Mouse (Mus musculus): ENCODE results near the gene Gli3.

Gli3 gene

DNA sequence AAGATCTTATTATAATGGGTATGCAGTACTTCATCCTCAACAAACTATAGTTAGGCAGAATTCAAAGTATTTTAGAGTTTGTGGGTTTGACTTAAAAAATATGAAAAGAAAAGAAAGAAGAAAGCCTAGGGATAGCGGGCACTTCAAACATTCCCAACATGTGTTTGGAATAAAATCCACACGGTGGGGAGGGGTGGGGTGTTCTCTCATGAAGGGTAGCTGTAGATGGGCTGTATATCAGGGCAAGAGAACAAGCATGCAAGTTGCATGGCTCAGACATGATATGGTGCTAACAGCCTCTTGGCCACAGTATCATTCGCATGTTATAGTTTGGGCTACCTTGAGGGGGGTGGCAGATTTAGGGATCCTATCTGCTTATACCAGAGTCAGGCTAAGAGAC, 89.0 kb downstream of the Gli3 start:
- no peak for DNase-seq (ENCODE audit: low spot score)

DNA sequence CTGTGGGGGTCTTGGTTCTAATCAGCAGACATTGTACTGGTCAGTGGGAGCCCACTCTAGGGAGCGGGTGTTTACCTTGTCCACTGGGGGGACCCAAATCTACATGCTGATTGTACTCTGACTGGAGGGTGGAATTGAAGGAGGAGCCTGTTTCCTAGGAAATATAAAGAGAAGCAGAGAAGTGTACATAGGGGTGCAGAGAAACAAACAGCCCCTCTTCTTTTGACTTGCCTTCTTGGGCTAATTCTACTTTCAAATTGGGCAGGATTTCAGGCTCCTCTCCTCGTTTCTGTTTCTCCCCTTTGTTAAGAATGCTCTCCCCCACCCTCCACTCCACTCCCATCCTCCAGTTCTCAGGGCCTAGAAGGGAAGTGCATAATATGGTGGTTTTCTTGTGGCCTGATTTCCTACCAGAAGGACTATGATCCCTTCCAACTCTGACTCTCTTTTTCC, 93.6 kb downstream of the Gli3 start:
- DNase-seq (ENCODE audit: low spot score) = peak; percentile 63

DNA sequence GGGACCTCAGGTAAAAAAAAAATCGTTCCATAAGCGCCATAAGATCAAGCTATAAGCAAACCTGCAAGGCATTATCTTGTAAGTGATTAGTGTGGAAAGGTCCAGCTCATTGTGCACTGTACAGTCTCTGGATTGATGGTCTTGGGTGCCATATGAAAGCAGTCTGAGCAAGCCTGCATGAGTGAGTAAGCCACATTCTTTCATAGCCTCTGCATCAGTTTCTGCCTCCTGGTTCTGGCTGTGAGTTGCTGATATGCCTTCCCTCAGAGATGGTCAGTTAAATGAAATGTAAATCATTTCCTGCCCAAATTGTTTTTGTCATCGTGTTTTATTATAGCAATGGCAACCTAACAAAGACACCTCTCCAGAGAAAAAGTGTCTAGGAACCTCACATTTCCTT, 98.4 kb downstream of the Gli3 start:
- no peak for DNase-seq (ENCODE audit: low spot score)

DNA sequence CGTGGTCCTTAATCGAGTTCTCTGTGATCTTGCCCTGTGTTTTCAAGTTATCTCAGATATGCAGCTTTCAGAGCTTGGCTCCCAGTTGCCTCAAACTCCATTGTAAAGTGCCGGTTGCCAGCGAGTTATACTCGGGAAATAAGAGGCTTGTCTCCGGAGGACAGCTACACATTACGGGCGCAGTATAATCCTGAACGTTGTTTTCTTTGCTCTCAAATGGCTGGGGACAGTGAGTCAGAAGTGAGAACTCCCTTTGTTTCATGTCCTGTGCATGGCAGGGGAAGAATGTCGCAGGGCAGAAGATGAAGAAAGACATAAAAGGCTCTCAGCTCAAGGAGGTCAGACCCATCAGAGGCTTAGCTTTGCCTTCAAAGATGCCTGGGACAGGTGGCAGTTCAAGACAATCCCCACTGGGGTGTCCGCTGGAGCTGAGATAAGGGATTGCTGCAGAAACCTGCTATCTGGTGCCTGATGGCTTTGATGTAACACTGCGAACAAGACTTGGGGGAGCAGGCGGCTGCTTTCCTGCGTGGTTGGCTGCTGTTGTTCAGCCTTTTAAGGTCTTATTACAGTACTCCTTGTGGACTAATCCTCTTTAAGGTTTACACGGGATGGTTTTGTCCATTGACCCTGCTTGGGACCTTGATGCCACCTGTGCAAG, 108.0 kb downstream of the Gli3 start:
- peak; percentile 17 for DNase-seq (ENCODE audit: low spot score)

DNA sequence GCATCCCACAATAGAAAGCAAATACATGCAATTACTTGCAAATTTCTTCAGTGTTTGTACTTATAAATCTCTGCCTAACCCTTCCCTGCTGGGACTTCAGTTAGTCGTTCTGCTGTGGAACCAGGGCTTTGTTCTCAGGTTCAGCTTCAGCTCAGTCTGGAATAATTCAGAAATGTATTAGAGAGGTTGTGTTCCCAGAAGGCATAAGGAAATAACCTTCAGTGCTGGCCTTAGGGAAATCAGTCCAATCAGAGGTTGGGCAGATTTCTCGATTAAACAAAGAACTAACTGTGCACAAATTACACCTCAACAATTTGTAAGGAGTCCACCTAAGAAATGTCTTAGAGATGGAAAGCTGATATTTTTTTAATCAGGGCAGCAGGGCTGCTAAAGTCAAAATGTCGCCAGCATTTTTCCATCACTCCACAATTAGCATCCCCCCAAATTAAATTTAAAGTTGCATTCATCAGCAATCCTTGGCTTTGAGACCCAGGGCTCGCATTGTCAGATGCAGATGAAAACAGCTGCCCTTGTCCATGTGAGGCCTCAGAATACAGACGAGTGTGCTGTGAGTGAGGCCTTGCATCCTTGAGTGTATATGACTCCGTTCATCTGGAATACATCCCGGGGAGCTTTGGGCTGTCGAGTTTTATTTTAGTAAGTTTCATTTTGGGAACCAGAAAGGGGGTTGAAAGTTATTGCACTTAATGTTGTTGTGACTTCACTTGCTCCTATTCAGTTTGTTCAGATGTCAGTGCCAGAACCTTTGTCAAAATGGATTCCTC, 114.3 kb downstream of the Gli3 start:
- DNase-seq (ENCODE audit: low spot score) = no peak

DNA sequence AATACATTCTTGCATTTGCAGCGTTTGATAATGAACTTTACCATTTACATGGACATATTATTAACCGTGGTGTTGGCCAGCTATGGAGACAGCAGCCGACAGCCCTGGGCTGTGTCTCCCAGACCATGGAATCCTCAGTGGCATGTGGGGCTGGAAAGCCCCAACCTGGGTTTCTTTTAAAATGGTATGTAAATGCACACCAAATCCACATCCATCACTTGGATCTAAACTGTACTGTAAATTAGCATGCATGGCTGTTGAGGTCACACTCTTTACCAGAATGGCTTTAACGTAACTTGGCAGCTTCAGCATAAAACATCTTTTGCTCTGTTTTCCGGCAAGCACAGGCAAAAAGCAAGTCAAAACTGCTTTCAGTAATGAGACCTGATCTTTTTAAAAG, 117.4 kb downstream of the Gli3 start:
- no peak for DNase-seq (ENCODE audit: low spot score)

DNA sequence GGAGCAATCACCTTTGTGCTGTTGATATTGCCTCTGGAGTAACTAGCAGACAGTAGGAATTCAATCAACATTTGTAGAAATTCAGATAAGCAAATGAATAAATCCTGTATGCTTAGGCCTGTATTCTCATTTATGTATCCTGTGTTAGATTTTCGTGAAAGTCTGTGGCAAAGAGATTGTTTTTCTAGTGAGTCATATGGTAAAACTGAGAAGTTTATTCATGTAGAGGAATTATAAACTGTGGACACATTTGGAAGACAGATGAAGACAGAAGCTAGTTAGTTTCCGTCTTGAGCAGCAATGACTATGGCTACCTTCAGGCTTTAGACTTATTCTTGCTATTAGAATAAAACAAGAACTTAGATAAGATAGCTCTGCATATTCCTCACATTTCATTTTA, 122.9 kb downstream of the Gli3 start:
- no peak for DNase-seq (ENCODE audit: low spot score)

DNA sequence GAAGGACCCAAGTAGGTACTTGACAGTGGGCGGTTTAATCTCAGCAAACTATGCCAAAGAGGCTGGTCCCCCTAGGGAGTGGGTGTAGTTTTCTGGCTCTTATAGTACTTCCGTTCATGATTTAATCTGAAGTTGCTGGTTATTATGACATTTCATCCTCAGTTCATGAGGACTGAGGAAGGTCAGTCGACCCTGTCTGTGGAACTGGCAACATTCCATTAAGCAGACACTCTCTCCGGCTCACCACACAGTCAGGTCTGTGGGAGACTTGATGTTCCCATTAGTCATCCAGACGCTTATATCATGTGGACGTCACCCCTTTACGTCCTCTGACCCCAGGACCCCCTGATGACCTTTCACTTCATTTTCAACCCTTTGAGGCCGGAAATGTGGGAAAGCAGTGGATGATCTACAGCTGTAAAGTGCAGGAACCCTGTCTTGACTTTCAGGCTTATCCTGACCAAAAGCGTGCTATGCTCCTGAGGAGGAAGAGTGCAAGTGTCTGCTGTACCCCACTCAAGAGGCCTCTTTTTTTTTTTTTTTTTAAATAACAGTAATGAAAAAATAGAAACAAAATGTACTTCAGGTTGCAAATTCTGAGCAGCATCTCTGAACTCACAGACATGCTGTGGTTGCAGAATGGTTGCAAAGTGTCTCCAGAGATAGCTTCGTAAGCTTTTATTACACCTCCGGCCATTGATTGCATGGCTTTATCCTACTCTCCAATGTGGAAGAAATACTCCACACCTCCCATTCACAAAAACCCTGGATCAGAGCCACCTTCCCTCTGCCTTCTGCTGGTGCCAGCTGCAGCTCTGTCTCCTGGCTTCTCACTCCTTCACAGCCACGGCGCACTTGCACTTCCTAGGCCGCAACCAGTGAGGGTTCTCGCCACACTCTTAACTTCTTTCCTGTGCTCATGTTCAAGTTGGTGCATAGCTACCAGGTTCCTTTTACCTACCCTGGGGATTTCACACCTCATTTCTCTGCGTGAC, 125.5 kb downstream of the Gli3 start:
- DNase-seq (ENCODE audit: low spot score) = no peak

DNA sequence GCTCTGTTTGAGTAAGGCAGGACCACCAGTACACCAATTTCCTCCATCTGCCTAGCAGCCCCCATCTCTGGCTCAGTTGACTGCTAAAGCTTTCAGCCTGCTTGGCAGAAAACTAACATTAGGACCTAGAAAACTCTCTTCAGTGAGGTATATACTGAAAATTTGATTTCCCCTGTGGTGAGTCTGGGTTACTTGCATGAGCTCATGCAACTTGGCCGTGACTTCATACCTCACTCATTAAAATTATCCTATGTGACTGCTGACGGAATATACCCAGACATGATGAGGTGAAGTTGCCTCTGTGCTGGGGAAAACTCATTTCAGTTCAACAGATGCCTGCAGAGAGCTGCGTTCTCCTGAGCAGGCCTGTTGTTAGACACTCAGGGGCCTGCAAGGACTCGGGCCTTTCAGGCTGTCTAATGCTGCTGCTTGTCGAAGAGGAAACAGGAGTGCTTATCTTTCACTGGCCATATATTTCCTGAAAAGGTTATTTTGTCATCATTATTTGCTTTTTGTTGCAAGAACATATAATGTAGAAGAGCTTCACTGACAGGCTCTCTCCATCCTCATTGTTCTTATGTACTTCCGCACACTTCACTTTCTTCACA, 127.4 kb downstream of the Gli3 start:
- DNase-seq (ENCODE audit: low spot score) = no peak

DNA sequence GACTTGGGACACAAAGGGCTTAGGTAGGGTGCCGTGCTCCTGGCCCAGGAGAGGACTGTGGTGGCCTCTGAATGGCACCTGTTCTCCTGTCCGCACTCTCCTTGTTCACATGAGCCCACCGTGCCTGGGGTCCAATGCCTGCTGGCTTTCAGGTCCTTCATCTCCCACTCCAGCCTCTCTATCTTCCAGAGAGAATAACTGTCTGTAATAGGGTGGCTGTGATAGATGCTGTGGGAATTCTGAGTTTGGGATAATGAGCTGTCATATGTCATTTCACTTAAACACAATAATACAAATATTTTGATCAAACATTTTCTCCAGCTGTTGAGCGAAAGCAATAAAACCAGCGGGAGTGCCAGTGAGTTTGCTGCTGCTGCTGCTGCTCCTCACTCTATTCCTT, 133.6 kb downstream of the Gli3 start:
- DNase-seq (ENCODE audit: low spot score) = no peak

DNA sequence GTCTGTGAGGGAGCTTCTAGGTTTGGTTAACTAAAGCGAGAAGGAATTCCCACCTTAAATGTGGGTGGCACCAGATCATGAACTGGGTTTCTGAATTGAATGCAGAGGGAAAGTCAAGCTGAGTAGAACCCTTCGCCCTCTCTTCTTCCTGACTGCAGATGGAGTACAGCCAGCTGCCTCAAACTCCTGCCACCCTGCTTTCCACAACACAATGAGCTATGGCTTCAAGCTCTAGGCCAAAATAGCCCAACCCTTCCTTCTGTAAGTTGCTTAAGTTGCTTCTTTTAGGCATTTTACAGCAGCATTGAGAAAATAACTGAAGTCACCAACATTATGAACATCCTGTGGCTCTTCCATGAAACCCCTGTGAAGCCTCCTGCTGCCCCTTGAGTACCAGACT, 136.7 kb downstream of the Gli3 start:
- no peak for DNase-seq (ENCODE audit: low spot score)

DNA sequence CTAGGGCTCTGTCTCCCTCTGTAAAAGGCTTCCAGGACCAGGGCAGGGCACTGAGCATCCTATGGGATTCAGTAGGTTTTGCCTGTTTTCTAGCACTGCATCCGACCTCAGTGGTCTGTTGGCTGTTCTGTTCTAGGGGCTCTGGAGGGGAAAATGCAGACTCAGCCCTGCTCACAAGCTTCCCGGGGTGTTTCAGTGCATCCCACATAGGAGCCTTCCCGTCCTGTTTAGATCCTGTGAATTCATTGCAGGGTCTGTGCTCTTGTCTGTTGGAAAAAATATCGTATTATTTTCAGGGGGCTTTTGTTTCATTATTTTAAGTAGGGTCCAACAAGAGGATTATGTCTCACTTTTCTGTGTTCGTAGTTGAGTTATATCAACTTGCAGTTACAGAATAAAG, 139.1 kb downstream of the Gli3 start:
- DNase-seq (ENCODE audit: low spot score) = no peak

DNA sequence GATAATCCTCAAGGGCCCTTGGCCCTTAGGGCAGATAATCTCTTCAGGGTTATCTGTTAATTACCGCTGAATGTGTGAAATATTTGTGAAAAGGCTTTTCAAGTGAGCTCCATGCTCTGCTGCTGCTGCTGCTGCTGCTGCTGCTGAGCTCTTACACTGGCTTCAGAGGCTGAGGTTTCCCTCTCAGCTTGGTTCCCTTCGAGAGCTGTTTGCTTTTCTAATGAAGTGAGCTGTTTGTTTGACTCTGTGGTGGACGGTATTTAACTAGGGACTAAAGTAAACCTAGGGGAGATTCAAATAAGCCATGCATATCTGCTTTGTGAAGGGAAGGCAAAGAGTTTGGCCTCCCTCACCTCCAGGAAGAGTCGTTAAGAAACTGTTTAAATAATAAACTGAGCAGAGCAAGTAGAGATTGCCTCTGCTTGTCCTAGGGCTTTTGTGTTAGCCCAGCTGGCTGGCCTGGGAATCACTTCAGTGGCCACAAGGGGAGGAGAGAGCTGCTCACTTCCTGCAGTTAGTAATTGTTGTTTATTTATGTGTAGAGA, 139.7 kb downstream of the Gli3 start:
- no peak for DNase-seq (ENCODE audit: low spot score)

DNA sequence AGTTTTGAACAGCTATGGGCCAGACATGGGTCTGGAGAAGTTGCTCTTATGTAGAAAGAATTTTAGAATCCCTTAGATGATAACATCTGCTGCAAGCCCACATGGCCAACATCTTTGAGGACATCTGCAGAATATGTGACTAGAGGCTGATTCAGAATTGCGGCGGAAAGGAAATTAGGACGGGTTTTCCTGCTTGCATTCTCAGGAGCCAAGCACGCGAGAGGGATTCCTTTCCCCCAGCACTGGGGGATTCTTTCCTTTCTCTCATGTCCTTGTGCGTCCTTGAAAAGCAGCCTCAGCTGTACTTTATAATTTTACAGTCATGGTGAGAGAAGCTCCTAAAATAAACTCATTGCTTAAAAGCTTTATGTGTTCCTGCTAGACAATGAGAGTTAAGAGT, 141.0 kb downstream of the Gli3 start:
- no peak for DNase-seq (ENCODE audit: low spot score)

DNA sequence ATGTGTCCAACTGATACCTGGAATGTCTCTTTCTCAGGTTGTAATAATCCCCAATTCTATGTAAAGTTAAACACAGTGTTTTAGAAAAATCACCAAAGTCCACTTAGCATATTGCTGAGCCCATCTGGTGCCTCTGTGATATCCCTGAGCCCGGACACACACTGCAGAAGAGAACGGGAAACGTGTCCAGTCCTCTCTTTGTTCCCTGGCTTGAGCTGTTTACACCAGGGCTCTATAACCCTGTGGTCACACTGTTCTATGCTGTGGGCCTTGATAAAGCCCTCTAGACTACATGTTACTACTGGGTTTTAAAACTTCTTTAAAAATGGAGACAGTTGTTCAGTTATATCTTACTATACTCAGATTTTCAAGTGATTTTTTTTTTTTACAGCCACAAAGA, 154.4 kb downstream of the Gli3 start:
- no peak for DNase-seq (ENCODE audit: low spot score)

DNA sequence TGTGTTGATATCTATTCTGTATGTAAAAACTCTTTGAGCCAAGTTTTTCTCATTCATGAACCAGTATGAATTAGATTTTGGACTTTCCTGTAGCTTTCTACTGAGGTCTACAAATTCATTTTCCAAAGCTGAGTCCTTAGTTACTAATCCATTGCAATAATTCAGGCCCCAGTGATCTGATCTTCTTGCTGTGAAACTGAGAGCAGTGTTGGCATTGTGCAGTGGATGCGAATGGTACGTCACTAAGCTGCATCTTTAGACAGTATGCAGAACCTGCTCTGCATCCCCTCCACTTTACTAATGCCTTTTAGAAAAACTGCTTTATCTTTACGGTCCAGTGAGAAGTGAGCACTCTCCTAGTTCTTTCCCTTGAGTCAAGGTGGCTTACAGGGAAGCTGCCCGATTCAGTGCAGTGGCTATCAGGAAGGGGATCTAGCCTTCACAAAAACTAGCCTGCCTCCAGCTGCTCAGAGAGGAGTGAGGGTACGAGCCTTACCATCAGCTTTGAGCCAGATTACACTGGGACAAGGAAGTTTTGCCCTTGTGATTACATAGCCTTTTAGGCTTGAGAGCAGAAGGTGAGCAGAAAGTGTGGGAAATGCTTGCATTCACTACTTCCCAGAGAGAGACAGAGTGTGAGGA, 155.1 kb downstream of the Gli3 start:
- no peak for DNase-seq (ENCODE audit: low spot score)

DNA sequence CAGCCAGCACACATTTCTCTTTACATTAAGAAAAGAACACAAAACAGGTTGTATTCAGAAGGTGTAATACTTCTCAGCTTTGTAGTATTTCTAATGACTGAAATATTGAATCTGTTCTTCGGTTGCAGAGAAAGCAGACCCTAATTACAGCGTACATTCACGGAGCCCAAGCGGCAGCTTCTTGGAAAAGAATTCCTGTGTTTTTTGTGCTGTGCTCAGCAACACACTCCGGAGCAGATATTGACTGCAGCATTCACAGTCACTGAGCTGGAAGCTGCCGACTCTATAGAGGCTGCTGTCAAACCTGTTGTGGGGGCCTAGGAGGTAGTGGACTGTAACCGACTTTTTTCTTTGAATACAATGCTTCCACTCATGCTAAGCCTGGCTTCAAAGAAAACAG, 158.0 kb downstream of the Gli3 start:
- DNase-seq (ENCODE audit: low spot score) = peak; percentile 69

DNA sequence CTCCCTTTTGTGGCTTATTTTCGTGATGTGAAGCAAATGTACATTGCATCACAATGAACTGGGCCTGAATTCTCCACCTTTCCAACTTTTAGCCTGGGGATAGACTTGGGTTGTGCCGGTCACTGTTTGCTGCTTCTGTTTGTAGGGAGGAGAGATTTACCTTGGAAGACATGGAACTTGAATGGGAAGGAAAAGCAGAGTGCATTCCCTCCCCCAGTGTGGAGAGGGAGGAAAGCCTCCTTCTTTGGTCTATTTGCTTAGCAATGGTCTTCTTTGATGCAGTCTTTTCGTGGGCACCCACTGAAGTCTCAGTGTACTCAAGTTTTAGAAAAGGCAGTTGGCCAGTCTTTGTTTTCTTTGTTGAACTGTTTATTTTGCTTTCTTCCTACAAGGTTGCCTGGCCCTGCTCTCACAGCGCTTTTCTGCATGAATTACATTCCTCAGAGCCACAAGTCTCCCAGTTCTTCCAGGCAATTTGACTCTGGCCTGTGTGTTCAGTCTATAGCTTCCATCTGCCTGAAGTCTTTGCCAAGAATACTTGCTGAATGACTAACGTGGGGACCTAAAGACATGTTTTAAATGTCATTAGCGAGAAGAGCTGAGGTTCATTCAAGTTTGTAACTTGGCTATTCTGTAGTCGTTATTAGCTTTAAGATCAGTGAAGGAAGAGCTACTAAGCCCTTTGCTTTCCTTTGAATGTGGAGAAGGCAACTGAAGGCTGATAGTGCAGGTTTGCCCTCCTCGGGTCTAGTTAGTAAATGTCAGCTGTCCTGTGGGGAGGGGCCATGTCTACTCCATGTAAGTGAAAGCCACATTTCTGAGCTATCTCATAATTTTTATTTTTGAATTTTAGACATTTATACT, 161.7 kb downstream of the Gli3 start:
- DNase-seq (ENCODE audit: low spot score) = no peak

DNA sequence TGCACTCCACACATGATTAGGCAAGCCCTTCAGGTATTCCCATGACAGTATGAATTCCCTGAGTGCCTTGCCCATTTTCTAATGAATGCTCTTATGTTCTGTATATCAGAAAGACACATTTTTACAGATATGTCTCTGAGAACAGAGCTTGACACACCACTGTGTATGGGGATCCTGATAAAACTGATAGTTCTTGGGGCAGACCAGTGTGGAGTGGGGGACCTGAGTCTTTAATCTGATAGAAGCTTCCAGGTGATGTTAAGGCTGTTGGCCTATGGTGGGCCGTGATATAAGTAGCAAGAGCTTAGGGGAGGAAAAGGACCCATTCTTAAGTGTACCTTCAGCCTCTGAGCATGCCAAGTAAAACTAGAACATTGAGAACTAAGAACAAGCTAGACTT, 178.5 kb downstream of the Gli3 start:
- DNase-seq (ENCODE audit: low spot score) = no peak

DNA sequence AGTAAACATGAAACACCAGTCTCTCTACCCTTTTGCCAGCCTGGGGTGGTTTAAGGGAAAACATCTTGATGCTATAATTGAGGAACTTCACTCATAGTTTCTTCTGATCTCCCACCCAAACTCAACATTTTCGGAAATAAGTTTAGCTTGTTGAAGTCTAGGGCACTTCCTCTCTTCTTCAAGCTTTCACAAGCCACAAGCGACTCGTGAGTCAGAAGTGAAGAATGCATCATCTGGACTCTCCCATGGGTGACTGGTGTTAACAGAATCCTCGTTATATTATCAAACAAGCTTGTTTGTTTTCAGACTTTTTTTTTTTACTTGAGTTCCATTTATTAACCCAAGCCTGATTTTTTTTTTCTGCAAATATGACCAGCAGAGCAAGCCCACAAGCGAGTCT, 197.5 kb downstream of the Gli3 start:
- no peak for DNase-seq (ENCODE audit: low spot score)
